Comparison of ENCODE assay signal across 8 mouse cellular contexts in genomic region chrX:142818057-142818682, GRCm38 (mm10).
DNase-seq lines count a peak whose midpoint lies in the region; ATAC-seq and TF ChIP-seq lines count a peak whose summit lies in the region.
"Had no signal": no experiment of that assay in that cellular context is flagged by ENCODE, and none has a peak within 500 bp of the region (broad histone marks: within the 10 kb centered on the region; RNA-seq: fewer than 3 reads in every experiment).

No protein-coding gene starts in this region.

- H3K4me3 ChIP-seq in left cerebral cortex, adult 2 months, result no peak overlapping the region
- H3K4me3 ChIP-seq: liver, embryonic 15.5 days had no signal

- peak; percentile 78 for TF ChIP-seq CTCF in left cerebral cortex, adult 2 months (IDR thresholded peaks at IDR 0.05)

- peak; percentile 23 to 56 for DNase-seq in left cerebral cortex, adult 2 months (ENCODE audit: extremely low spot score in 1 of 2, low spot score in 2 of 2)
- DNase-seq in left cerebral cortex, adult 8-10 months (ENCODE audit: low spot score in 2 of 2), result no peak
- peak; percentile 71 for DNase-seq in NIH3T3 (ENCODE audit: low read depth)
- peak; percentile 49 for DNase-seq in kidney, adult 9 months
- DNase-seq in spleen, adult 12 weeks (ENCODE audit: low spot score), result peak; percentile 29

- H3K27ac ChIP-seq in left cerebral cortex, adult 2 months, result no peak overlapping the region
- H3K27ac ChIP-seq: liver, embryonic 15.5 days had no signal

- ATAC-seq in common myeloid progenitor, adult 5-6 weeks (replicated peaks; ENCODE audit: low read depth, poor library complexity, severe bottlenecking), result peak; percentile 66
- 0 out of 2 replicates have a peak, but pooled peaks have one; percentile 53 for ATAC-seq in megakaryocyte-erythroid progenitor cell, adult 5-6 weeks (replicated peaks; ENCODE audit: low FRiP score, low TSS enrichment, poor library complexity, severe bottlenecking)

- intact Hi-C loops in left cerebral cortex, adult 2 months (cut with DNase I), result loop anchor here (2.0 kb wide), 2 partner anchors 233 to 629 kb away; no protein-coding TSS in a partner anchor

Comparison
In these comparisons a context has a peak if more than half of its experiments do, and no peak if none do; other contexts are left out.
1. DNase-seq: peak in left cerebral cortex, adult 2 months (2 of 2), NIH3T3 (single experiment), kidney, adult 9 months (single experiment) and spleen, adult 12 weeks (single experiment); none in left cerebral cortex, adult 8-10 months (0 of 2).